Mouse (Mus musculus): Measurements from ENCODE around the gene Zfp316. TPM values are rescaled to one million over a fixed set of nuclear protein-coding genes. Genes with fewer than 3 reads are reported as not detected.

The Zfp316 gene
- polyA plus RNA-seq, 1 experiment from 2014 or later = 4.6 TPM

GRCm38 (mm10) chr5:143301296-143301695 lies 31.5 kb upstream of the Zfp316 start:
- H3K9ac ChIP-seq = no peak overlapping the region
- H3K9me3 ChIP-seq (replicated peaks) = no peaks in the 10 kb centered on the region
- 62% methylated on average over 8 of the region's 8 CpGs for WGBS
- H3K27ac ChIP-seq (ENCODE audit: poor library complexity, severe bottlenecking) = no peak overlapping the region
- H3K4me2 ChIP-seq = no peak overlapping the region
- no peak overlapping the region for H3K4me3 ChIP-seq
- no peak; the same call in 1 of the 2 replicates for ATAC-seq (ENCODE audit: insufficient number of reproducible peaks, low FRiP score)
- H3K36me3 ChIP-seq = peaks cover 71% of the 10 kb centered on the region
- peaks cover 16% of the 10 kb centered on the region for H3K4me1 ChIP-seq (replicated peaks)
- no peaks in the 10 kb centered on the region for H3K27me3 ChIP-seq (replicated peaks)

DNA sequence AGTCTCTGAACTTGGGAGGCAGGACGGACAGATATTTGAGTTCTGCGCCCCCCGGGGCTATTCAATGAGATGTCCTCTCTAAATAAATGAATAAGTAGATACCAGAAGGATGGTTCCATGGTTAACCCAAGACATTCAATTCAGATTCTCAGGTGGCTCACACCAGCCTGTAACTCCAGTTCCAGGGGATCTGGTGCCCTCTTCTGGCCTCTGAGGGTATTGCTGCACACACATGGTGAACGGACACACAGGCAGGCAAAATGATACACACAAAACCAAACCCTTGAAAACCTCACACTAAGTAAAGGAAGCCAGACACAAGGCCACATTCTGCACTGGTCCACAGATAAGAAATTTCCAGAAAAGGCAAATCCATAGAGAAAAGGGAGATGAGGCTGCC lies 29.9 kb upstream of the Zfp316 start:
- 92% methylated on average over 4 of the region's 4 CpGs for WGBS
- peaks cover 3% of the 10 kb centered on the region for H3K27me3 ChIP-seq (replicated peaks)
- H3K27ac ChIP-seq (ENCODE audit: poor library complexity, severe bottlenecking) = no peak overlapping the region
- H3K4me1 ChIP-seq (replicated peaks) = peaks cover 16% of the 10 kb centered on the region
- no peak overlapping the region for H3K4me3 ChIP-seq
- peaks cover 55% of the 10 kb centered on the region for H3K36me3 ChIP-seq
- ATAC-seq (ENCODE audit: insufficient number of reproducible peaks, low FRiP score) = no peak
- no peak overlapping the region for H3K4me2 ChIP-seq
- peaks cover 4% of the 10 kb centered on the region; the same call in 1 of the 2 replicates for H3K9me3 ChIP-seq (replicated peaks)
- no peak overlapping the region for H3K9ac ChIP-seq

DNA sequence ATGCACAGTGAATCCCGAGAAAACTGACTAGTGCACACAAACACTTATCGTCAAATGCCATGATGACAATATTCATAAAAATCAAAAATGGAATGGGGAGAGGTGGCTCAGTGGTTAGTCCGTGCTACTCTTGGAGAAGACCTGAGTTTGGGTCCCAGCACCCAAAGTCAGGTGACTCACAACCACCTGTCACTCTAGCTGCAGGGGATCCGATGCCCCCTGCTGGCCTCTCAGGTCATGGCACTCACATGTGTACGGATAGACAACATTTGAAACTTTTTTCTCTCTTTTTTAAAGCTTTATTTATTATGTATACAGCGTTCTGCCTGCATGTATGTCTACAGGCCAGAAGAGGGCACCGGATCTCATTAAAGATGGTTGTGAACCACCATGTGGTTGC lies 28.6 kb upstream of the Zfp316 start:
- Histone ChIP-seq H3K9ac (no peak overlapping the region), H3K4me3 (no peak overlapping the region), H3K4me1 (replicated peaks) (peaks cover 17% of the 10 kb centered on the region), H3K9me3 (replicated peaks) (peaks cover 5% of the 10 kb centered on the region; the same call in 1 of the 2 replicates), H3K27me3 (replicated peaks) (peaks cover 16% of the 10 kb centered on the region), H3K36me3 (peaks cover 45% of the 10 kb centered on the region), H3K4me2 (no peak overlapping the region), H3K27ac (ENCODE audit: poor library complexity, severe bottlenecking) (no peak overlapping the region)
- no peak for ATAC-seq (ENCODE audit: insufficient number of reproducible peaks, low FRiP score)
- WGBS = 87% methylated on average over 7 of the region's 7 CpGs

GRCm38 (mm10) chr5:143297986-143298385 lies 28.2 kb upstream of the Zfp316 start:
- peaks cover 21% of the 10 kb centered on the region for H3K4me1 ChIP-seq (replicated peaks)
- no peak overlapping the region for H3K4me3 ChIP-seq
- H3K9me3 ChIP-seq (replicated peaks) = peaks cover 5% of the 10 kb centered on the region; the same call in 1 of the 2 replicates
- H3K27me3 ChIP-seq (replicated peaks) = peaks cover 20% of the 10 kb centered on the region
- peaks cover 41% of the 10 kb centered on the region for H3K36me3 ChIP-seq
- no peak for ATAC-seq (ENCODE audit: insufficient number of reproducible peaks, low FRiP score)
- no peak overlapping the region for H3K9ac ChIP-seq
- 77% methylated on average over 9 of the region's 9 CpGs for WGBS
- no peak overlapping the region for H3K4me2 ChIP-seq
- no peak overlapping the region for H3K27ac ChIP-seq (ENCODE audit: poor library complexity, severe bottlenecking)

- peaks cover 47% of the 10 kb centered on the region for H3K27me3 ChIP-seq (replicated peaks)
- WGBS = 89% methylated on average over 2 of the region's 2 CpGs
- no peak for ATAC-seq (ENCODE audit: insufficient number of reproducible peaks, low FRiP score)
These were observed 25.5 kb upstream of the Zfp316 start for GRCm38 (mm10) chr5:143295330-143295729.

DNA sequence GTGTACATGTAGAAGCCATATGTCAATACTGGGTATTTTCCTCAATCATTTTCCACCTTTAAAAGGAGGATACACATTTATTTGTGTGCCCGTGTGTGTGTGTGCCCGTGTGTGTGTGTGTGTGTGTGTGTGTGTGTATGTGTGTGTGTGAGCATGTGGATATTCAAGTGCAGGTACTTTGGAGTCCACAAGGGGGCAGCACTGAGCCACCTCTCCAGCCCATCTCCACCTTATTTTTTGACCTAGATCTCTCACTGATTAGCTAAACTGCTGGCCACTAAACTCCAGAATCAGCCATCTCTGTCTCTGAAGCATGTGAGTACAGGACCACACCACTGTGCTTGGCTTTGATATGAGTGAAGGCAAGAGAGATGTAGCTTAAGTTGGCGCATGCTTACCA lies 25.0 kb upstream of the Zfp316 start:
- no peak for ATAC-seq (ENCODE audit: insufficient number of reproducible peaks, low FRiP score)
- WGBS = 88% methylated on average over 3 of the region's 3 CpGs
- peaks cover 51% of the 10 kb centered on the region for H3K27me3 ChIP-seq (replicated peaks)

More at GRCm38 (mm10) chr5:143295330-143295729, 25.5 kb upstream of the Zfp316 start:
- H3K4me1 ChIP-seq (replicated peaks) = peaks cover 26% of the 10 kb centered on the region
- H3K9me3 ChIP-seq (replicated peaks) = peaks cover 5% of the 10 kb centered on the region; the same call in 1 of the 2 replicates
- H3K27ac ChIP-seq (ENCODE audit: poor library complexity, severe bottlenecking) = no peak overlapping the region
- H3K9ac ChIP-seq = no peak overlapping the region
- H3K36me3 ChIP-seq = peaks cover 15% of the 10 kb centered on the region
- H3K4me2 ChIP-seq = no peak overlapping the region
- no peak overlapping the region for H3K4me3 ChIP-seq

DNA sequence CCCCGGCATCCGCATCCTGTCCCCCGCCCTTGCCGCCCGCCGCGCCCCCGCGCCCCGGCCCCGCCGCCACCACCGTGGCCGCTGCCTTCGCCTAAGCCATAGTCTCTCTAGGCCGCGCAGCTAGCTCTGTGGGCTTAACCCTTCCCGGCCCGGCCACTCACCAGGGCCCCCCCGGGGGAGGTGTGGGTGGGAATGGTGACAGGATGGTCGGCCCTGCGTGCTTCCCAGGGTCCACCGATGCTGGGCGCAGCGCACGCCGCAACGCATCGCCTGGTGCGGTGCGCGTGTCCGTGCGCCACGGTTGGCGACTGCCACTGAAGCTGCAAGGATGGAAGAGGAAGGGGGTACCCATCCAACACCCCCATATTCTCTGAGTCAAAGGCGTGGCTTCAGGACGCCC lies 23.6 kb upstream of the Zfp316 start, which contains the start of gene Zfp853:
Zfp853 (minus strand) TSS at position 220 of the 400 bp plus-strand sequence.
- peak within 1 kb of the TSS; percentile 54 for H3K4me3 ChIP-seq
- peaks cover 29% of the 10 kb centered on the region for H3K4me1 ChIP-seq (replicated peaks)
- 2% methylated on average over 22 of the region's 38 CpGs for WGBS
- no peaks in the 10 kb centered on the region; the same call in 1 of the 2 replicates for H3K36me3 ChIP-seq
- peak within 1 kb of the TSS; percentile 83 for H3K4me2 ChIP-seq
- H3K9me3 ChIP-seq (replicated peaks) = peaks cover 5% of the 10 kb centered on the region
- H3K27ac ChIP-seq (ENCODE audit: poor library complexity, severe bottlenecking) = no peak within 1 kb of the TSS
- peak within 1 kb of the TSS; percentile 59 for H3K9ac ChIP-seq
- ATAC-seq (ENCODE audit: insufficient number of reproducible peaks, low FRiP score) = peak; percentile 35; the same call in 1 of the 2 replicates
- peaks cover 66% of the 10 kb centered on the region for H3K27me3 ChIP-seq (replicated peaks)

More for the DNA sequence above, 25.0 kb upstream of the Zfp316 start:
- Histone ChIP-seq H3K9me3 (replicated peaks) (peaks cover 5% of the 10 kb centered on the region), H3K4me2 (no peak overlapping the region), H3K4me1 (replicated peaks) (peaks cover 26% of the 10 kb centered on the region), H3K9ac (no peak overlapping the region), H3K4me3 (no peak overlapping the region), H3K27ac (ENCODE audit: poor library complexity, severe bottlenecking) (no peak overlapping the region), H3K36me3 (peaks cover 10% of the 10 kb centered on the region)

DNA sequence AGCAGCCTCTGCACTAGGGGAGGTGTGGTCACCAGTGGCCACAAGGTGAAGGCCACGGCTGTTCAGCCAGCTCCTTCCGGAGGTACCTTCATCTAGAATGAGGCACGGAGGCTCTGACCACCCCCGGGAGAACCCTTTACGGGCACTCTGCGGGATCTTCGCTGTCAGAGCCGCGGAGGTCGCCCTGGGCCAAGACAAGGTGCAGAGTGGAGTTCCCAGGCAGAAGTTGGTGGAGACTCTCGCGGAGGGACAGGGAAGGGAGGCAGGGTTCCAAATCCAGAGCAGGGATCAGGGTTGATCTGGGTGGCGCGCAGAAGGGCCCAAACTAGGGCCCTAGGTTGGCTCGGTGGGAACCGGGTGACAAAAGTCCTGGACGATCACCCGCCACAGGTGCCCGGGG lies 23.1 kb upstream of the Zfp316 start:
- H3K27me3 ChIP-seq (replicated peaks) = peaks cover 71% of the 10 kb centered on the region
- H3K4me1 ChIP-seq (replicated peaks) = peaks cover 31% of the 10 kb centered on the region
- peak overlapping the region; percentile 54 for H3K4me3 ChIP-seq
- H3K9ac ChIP-seq = peak overlapping the region; percentile 59
- H3K27ac ChIP-seq (ENCODE audit: poor library complexity, severe bottlenecking) = no peak overlapping the region
- H3K9me3 ChIP-seq (replicated peaks) = peaks cover 5% of the 10 kb centered on the region
- H3K4me2 ChIP-seq = peak overlapping the region; percentile 83
- WGBS = 2% methylated on average over 19 of the region's 19 CpGs
- no peaks in the 10 kb centered on the region for H3K36me3 ChIP-seq
- ATAC-seq (ENCODE audit: insufficient number of reproducible peaks, low FRiP score) = 0 out of 2 replicates have a peak, but pooled peaks have one; percentile 6

GRCm38 (mm10) chr5:143289299-143289698 lies 19.5 kb upstream of the Zfp316 start:
- no peak overlapping the region for H3K27ac ChIP-seq (ENCODE audit: poor library complexity, severe bottlenecking)
- no peak overlapping the region for H3K4me3 ChIP-seq
- 71% methylated on average over 9 of the region's 9 CpGs for WGBS
- ATAC-seq (ENCODE audit: insufficient number of reproducible peaks, low FRiP score) = no peak
- no peak overlapping the region for H3K4me2 ChIP-seq
- H3K36me3 ChIP-seq = no peaks in the 10 kb centered on the region
- peaks cover 100% of the 10 kb centered on the region for H3K27me3 ChIP-seq (replicated peaks)
- H3K9me3 ChIP-seq (replicated peaks) = no peaks in the 10 kb centered on the region; the same call in 1 of the 2 replicates
- no peak overlapping the region for H3K9ac ChIP-seq
- H3K4me1 ChIP-seq (replicated peaks) = peaks cover 30% of the 10 kb centered on the region

- WGBS = 12% methylated on average over 9 of the region's 9 CpGs
- ATAC-seq (ENCODE audit: insufficient number of reproducible peaks, low FRiP score) = no peak
- Histone ChIP-seq H3K36me3 (no peaks in the 10 kb centered on the region), H3K4me3 (peak overlapping the region; percentile 40), H3K27ac (ENCODE audit: poor library complexity, severe bottlenecking) (no peak overlapping the region), H3K9ac (no peak overlapping the region), H3K4me2 (peak overlapping the region; percentile 72), H3K4me1 (replicated peaks) (peaks cover 24% of the 10 kb centered on the region), H3K9me3 (replicated peaks) (no peaks in the 10 kb centered on the region; the same call in 1 of the 2 replicates), H3K27me3 (replicated peaks) (peaks cover 97% of the 10 kb centered on the region)
These were observed 18.6 kb upstream of the Zfp316 start for GRCm38 (mm10) chr5:143288378-143288911.

GRCm38 (mm10) chr5:143287774-143288328 lies 18.0 kb upstream of the Zfp316 start:
- ATAC-seq (ENCODE audit: insufficient number of reproducible peaks, low FRiP score) = 0 out of 2 replicates have a peak, but pooled peaks have one; percentile 3
- 2% methylated on average over 48 of the region's 48 CpGs for WGBS
- H3K4me3 ChIP-seq = peak overlapping the region; percentile 40
- H3K4me2 ChIP-seq = peak overlapping the region; percentile 72
- no peak overlapping the region; the same call in 1 of the 2 replicates for H3K9ac ChIP-seq
- H3K27ac ChIP-seq (ENCODE audit: poor library complexity, severe bottlenecking) = no peak overlapping the region
- H3K4me1 ChIP-seq (replicated peaks) = peaks cover 18% of the 10 kb centered on the region
- H3K27me3 ChIP-seq (replicated peaks) = peaks cover 97% of the 10 kb centered on the region
- no peaks in the 10 kb centered on the region for H3K36me3 ChIP-seq
- H3K9me3 ChIP-seq (replicated peaks) = no peaks in the 10 kb centered on the region; the same call in 1 of the 2 replicates
